Mouse (Mus musculus) urinary bladder, postnatal 10 days (tissue): ENCODE measurements around the gene Kcnv2.

Source experiments
- DNase-seq: peaks from one replicate; pipeline ENCODE4 v3.0.0; 2022; ENCODE audit warnings: low spot score

The Kcnv2 gene

DNA sequence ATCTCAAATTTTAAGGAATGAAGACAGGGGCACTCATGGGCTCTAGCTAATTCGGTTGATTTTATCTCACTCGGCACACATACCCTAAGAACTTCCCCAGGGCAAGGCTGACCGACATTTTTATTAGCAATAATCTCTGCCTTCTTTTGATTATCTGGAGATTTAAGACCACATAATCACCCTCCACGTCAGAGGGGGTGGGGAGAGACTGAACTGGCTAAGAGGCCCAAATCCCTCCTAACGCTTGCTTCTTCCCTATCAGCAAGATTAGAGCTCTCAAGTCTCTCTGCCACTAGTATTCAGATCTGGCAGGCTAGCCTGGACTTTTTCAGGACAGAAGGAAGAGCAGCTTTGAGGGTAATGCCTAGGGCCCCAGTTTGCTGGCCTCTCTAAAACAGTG lies at the start of gene Kcnv2:
Gene Kcnv2, plus strand, starts transcription at position 308 of the 400 bp plus-strand sequence.
- no peak for DNase-seq

DNA sequence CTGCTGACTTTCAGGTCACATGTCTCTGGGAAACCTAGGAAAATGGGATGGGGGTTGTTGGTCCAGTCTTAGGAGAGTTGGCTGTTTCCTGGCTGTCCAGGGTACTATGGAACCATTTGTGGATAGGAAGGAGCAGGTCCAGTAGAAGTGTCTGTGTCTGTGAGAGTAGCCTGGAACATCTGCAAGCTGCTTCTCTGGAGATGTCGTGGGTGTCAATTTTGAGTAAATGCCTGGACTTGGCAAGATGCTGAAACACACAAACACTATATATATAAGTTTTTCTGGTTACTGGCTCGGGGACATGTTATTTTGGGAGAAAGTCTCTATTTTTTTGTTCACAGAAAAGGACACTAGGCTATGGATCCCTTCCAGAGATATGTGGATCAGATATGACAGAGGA lies 49.0 kb upstream of the Kcnv2 start:
- no peak for DNase-seq

DNA sequence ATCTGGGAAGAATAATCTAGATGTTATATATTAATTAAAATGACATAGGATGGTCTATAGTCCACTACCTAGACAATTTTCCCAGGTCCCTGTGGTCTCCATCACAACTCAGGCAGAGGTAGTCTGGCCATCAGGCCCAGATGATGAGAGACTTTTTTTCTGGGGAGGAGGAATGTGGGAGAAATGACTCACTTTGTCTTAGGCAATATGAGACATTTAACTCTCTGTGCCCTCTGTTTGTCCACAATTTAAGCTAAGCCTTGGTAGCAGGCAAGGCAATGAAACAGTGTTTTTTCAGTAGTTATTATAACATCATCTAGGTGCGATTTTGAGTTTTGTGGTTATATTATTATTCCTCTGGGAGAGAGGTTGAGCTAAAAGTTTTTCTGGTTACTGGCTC lies 48.0 kb upstream of the Kcnv2 start:
- no peak for DNase-seq

DNA sequence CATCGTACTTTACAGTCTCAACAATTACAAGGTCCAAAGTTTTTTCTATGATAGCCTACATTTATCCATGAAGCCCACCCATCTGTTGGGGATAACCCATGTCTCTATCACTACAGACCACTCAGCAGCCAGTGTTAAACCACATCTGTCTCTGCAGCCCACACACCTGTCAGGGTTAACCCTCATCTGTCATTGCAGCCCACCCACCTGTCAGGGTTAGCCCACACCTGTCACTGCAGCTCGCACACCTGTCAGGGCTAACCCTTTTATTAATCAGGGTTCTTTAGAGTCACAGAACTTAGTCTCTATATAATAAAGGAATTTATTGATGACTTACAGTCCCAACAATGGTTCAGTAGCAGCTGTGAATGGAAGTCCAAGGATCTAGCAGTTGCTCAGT lies 43.2 kb upstream of the Kcnv2 start:
- DNase-seq = no peak

DNA sequence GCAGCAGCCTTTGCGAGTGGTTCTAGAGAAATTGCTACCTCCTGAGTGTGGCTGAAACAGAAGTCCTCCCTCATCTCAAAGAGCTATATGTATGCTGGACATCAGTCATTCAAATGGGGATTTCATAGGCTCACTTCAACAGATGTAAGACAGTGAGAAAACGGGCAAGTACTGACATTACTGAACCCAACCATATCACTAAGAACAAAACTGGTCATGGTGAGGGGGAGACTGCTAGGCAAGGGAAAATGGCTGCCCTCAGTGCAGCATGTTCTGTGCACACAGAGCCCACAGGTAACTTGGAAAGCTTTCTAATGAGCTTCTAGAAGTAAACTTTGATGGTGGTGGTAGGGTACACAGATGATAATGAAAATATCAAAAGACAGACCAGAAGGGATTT lies 12.3 kb upstream of the Kcnv2 start:
- no peak for DNase-seq

DNA sequence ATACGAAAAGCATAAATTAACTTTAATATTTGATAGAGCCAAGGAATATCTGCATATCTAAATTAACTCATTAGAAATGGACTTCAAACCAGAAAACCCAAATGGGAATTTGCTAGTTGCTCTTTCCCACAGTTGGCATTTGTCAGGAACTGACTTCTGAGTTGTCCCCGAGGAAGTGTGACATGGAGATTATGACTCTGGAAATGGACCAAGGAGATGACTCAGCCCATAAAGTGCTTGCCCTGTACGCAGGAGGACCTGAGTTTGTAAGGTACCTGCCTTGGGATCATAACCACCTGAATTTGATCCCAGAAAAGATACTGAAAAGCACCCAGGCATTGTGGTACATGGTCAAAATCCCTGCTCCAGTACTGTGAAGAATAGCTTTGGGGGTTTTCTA lies 11.1 kb upstream of the Kcnv2 start:
- DNase-seq = no peak

DNA sequence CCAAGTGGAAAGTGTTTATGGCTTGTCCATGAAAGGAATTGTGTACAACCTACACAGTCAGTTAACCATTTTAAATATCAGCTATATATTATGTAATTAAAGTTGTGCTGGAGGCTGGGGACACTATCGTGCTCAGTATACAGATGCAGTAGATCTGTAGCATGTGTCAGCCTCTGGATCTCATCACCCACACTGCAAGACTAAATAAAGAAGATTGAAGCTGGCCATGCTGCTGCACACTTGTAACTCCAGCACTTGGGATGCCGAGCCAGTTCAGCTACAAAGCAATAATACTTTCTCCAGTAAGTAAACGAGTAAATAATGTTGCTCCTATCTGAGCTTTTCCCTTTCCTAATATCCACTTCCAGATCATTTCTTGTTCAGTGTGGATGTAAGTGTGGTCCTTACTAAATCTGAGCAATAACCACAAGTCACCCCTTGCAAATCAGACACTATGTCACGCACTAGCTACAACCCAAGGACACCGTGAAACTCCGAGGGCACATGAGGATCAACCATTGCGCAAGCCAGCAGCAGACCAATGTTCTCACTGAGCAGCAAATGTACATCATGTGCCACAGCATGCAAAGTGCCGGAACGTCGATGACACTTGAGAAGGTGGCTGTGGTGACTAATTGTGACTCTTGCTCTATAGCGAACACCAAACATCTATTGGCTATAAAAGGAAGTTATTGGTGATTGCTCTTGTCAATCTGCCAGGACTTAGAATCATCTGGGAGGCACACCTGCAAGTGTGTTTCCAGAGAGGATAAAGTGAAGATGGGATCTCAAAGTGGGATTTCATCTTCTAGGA lies 9.9 kb upstream of the Kcnv2 start:
- DNase-seq = no peak

DNA sequence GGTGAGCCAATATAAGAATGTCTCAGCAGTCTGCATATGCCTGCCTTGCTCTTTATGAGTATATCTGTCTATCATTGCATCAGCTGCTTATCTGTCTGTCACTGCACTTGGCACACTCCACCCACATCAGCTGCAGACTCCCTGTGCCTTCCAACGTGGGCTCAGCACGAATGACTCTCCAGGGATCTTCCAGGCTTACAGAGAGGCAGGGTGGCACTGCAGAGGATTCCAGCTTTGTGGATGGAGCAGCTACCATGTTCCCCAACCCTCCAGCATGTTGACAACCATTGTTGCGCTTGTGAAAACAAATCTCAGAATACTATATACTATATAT lies 9.3 kb upstream of the Kcnv2 start:
- DNase-seq = no peak

DNA sequence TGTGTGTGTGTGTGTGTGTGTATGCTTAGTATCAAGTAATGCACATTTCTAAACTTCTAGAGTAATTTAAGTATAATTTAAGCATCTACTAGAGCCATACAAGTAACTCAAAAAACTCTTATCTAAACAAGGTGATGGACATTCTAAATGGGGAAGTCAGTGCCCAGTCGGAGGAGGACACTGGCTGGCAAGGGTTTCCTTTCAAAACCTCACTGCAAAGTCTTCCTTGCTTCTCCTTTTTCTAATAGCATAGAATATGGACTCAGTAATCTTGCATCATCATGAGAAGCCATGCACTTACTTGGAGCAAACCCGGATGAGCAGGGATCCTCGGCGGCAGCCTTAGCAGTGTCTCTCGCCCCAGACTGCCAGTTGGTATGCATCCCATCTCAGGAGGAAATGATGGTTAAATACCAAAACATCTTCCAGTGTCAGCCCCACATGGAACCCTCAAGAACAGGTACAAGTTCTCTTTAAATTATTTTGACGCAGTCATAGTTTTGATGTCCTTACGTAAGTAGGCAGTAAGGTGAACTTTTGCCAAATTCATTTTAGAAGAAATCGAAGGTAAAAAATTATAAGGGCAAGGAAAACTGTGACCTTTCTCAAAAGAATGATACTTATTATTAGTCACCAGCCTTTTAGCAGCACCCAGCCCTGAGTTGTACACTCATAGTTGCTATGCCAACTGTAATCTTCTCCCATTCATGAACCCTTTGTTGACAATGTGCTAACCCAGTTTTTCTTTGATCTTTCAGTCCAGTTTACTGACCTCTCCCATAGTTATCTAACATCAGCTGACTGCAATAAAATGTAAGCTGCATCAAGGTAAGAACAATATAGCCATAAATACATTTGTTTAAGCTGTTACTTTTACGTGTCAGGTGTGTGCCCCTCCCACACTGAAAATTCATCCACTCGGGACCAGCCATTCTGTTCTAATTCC lies 5.8 kb upstream of the Kcnv2 start:
- no peak for DNase-seq

DNA sequence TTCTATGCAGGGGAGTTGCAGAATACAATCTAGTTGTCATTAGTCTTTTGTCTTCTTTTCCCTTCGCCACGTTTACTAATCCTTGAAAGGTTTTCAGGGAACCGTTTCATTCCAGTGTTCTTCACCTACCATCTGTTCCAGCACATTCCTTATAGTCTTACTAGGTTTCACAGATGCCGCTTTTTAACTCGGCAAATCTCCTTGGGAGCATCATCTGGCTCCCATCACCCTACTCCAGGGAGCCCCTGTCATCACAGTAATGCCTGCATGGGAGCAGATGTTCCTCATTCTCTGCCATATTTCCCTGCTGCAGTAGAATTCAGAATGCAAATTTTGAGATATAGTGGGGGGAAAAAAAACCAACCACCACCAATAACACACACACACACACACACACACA lies 5.1 kb upstream of the Kcnv2 start:
- no peak for DNase-seq

DNA sequence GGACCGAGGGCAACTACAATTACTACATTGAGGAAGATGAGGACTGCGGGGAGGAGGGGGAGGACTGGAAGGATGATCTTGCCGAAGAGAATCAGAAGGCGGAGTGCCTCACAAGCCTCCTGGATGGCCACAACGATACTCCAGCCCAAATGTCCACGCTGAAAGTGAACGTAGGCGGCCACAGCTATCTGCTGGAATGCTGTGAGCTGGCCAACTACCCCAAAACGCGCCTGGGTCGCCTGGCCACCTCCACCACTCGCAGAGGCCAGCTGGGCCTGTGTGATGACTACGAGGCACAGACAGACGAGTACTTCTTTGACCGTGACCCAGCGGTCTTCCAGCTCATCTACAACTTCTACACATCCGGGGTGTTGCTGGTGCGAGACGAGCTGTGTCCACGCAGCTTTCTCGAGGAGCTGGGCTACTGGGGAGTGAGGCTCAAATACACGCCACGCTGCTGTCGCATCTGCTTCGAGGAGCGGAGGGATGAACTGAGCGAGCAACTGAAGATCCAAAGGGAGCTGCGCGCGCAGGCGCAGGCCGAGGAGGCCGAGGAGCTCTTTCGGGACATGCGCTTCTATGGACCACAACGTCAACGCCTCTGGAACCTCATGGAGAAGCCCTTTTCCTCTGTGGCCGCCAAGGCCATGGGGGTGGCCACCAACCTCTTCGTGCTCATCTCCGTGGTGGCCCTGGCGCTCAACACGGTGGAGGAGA lies 681 bp downstream of the Kcnv2 start:
- DNase-seq = no peak

DNA sequence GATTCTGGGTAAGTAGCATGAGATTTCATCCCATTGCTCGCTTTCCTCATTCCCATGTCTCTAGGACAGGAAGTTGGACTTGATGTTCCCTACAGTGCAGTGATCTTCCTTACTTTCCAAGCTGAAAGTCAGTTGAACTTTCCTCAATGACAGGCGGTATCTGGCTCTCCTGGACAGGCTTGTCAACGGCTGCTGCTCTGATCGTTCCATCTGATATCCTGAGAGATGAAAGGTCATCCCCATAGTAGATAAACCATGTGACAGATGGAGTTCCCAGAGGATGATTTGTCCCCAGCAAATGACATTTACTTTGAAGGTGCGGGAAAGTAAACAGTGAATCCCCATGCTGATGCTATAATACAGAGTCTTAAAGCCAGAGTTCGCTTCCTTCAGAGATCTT lies 3.2 kb downstream of the Kcnv2 start:
- no peak for DNase-seq

DNA sequence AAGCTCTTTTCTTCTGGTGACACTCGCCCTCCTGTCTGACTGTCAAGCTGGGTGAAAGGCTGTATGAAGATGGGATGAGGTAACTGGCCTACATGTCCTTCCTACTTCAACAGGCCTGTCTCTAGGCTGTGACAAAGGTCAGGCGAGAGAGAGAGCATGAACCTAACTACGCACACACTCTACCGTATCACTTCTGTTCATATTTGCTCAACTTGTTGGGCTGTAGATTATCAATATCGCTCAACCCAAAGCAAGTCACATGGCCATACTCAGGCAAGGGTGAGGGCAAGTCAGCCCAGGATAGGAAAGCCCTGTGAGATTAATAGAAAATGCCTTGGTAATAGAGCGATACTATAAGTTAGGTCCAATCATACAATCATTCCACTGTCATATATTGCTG lies 5.2 kb downstream of the Kcnv2 start:
- no peak for DNase-seq

DNA sequence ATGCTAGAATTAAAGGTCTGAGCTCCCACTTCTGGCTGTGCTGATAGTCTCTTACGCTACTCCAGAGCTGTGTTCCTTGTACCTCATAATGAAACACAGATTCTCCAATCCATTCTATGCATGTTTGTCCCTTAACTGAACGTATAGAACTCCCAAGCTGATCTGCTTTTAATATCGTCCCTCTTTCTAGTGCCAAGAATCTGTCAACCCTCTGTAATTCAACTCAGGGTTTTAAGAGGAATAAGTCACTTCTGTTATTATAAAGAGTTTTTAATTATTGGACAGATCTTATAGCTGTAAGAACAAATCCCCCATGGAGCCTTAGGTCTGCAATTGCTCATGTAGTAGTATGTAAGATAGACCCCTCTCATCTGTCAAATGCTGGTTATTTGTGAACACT lies 5.8 kb downstream of the Kcnv2 start:
- no peak for DNase-seq

DNA sequence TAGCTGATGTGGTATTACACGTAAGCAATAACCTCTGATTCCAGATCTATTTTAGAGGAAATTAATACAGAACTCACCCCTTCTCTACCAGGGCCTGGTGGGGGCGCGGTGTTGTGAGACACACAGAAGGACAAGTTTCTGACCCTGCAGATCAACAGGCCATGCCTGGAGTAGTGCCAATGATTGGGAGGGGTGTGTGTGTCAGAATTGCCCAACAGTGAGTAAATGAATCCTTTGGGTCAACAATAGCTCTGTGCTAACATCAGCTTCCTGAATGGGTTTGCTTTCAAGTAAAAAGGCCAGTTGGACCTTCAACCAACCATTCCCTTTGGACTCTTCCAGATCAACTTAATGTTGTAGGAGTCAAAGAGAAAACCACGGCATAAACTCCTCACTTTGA lies 6.3 kb downstream of the Kcnv2 start:
- DNase-seq = no peak

DNA sequence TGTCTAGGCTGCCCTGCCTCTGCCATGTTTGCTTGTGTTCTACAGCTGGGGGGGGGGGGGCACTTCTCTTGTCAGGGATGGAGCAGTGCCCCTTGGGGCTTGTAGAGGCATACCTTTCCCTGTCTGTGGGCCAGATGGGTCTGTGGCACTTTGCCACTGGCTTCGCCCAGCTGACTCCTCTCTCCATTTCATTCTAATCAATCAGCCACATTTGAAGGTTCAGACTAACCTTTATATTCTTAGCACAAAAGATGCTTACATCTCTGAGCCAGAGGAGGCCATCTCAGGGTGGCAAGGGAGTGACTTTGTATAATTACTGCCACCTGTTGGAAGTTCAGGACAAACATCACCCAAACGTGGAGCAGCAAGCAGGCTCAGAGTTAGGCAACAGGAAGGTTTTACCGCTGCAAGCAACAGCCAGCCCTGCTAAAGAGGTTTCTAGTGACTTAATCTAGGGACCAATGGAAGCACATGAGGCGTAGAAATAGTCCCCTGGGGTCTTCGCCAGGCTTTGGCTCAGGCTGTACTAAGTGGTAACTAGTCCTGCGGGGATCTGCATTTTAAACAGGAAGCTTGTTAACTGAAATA lies 9.9 kb downstream of the Kcnv2 start:
- DNase-seq = no peak

DNA sequence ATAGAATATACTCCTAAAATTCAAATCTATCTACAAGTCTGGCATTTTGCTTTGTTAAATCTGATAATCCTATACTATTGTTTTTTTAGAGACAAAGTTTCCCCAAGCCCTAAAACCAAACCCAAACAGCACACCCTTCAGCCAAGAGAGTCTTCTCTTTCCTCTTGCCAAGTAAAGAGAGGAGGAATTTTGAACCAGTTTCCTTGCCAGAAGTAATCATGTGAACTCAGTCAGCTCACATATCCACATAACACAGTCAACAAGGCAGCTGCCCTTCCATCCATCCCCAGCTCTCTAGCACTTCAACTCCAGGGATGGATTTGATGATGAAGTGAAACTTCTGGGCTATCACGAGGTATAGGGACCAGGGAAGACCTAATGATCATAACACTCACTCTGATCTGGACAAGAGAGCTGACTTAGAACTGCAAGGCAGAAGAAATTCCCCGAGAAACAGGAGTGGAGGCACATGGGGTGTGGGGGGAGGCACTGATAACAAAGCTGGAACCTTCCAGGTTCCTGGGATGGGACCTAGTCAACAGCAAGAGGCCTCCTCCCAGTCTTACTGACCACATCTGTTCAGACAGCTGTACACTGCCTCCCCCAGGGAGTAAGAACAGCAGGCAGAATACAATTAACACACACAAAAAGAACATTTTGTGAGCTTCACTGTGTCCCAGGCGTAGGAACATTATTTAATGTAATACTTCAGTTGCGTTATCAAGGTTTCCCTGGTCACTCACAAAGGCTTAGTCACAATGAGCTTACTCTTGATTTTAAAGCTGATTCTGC lies 13.9 kb downstream of the Kcnv2 start:
- DNase-seq = no peak

DNA sequence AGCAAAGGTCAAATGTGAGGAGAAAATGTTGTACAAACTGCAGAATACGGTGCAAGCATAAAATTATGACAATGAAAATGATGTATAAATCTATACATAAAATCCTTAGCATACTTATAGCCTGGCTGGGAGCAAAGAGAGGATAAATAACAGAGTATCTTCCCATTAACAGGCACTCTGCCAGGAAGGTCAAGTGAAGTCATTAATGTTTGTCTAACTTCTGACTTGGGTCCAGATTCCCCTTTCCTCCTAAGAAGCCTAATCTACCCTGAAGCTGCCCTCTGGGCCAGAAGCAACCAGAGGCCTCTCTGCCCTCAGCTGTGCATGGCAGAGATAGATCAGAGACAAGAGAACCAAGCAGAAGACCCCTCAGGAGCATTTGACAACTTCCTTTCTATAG lies 24.1 kb downstream of the Kcnv2 start:
- DNase-seq = no peak

DNA sequence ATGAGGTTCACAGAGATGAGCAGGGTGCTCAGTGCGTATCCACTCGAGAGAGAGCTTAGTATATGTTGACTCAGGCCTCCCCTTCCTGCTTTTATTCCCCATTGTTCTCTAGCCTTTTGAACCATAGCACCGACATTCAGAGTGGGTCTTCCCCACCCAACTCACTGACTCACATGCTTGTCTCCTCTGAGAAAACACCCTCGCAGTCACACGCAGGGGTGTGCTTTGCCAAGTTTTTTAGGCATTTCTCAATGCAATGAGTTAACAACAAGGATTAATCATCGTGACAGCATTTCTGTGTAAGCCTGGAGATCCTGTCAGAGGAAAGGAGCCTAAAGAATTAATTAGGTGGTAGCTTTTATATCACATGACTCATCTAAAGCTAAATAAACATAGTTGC lies 29.3 kb downstream of the Kcnv2 start:
- DNase-seq = no peak

DNA sequence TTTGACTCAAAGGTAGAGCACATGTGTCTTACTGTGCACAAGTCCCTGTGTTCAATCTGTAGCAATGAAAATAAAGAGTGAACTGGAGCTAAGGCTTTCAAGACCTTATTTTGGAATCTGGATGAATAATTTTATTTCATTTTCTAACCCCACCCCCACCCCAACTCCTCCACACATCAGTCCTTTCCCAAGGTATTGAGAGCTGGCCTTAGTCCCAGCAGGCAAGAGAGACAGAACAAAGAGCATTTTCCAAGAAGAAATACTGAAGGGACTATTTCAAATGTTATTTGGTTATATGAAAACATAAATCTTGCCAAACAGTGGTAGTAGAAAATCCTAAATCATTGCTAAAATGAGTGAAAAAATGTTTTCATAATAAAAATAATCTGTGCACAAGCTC lies 38.0 kb downstream of the Kcnv2 start:
- DNase-seq = no peak

DNA sequence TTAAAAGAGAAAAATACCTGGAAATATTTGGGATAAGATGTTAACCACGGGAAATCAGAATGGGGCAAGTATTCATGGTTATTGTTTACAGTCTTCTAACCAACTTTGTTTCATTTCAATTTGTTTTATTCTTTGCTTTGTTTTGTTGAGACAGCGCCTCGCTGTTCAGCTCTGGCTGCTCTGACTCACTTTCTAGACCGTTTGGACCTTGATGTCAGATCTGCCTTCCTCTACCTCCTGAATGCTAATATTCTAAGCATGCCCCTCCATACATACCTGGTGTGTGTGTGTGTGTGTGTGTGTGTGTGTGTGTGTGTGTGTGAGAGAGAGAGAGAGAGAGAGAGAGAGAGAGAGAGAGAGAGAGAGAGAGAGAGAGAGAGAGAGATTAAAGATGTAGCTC lies 41.5 kb downstream of the Kcnv2 start:
- no peak for DNase-seq

DNA sequence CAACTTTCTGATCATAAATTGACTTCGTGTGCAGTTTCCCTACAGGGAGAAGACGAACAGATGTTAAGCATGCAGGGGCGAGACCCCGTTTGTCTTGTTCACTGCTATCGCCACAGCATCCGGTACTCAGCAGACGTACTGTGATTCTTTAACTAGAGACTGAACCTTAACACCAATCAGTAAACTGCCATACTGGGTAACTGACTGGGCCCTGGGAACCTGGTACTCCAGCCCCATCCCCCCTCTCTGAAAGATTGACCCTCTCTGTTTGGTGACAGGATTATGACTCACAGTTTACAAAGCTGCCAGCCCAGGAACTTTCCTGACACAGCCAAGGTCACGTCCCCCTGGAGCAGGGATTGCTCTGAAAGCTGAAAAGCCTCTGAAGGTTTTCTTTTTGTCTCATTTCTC lies 42.1 kb downstream of the Kcnv2 start:
- DNase-seq = no peak
